Mouse (Mus musculus) adrenal gland, adult 8-10 months (tissue): ENCODE measurements at regions not wholly inside any gene's neighbourhood (a gene's known extent, or its start where the extent isn't known, plus 50 kb on each side); places are given as distances from the start of the nearest gene placed in this dataset.
A peak's percentile ranks its signal among the peaks of the same experiment; 100 is the strongest.

Source experiments
- DNase-seq: peaks from one replicate; pipeline ENCODE4 v3.0.0; 2022

- DNase-seq, result no peak
Measured at GRCm38 (mm10) chr6:88964071-88964470, 62.0 kb downstream of the Tpra1 start.

DNA sequence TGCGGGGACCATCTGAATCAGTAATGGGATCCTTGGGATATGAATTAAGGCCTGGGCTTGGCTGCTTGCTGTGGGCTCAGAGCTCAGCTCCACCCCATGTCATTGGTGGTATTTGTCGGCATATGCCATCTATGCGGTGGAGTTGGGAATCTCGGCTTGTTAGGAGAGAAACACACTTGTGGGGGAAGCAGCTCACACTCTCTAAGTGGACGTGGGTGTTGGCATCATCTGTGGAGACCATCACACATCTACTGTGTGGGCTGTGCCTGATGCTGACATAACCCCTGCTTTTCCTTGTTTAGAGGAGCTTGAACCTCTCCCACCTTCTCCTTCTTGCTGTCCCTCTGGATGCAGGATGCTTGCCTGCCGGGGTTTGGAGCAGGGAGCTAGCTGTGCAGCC is 62.9 kb downstream of the Tpra1 start:
- no peak for DNase-seq

DNA sequence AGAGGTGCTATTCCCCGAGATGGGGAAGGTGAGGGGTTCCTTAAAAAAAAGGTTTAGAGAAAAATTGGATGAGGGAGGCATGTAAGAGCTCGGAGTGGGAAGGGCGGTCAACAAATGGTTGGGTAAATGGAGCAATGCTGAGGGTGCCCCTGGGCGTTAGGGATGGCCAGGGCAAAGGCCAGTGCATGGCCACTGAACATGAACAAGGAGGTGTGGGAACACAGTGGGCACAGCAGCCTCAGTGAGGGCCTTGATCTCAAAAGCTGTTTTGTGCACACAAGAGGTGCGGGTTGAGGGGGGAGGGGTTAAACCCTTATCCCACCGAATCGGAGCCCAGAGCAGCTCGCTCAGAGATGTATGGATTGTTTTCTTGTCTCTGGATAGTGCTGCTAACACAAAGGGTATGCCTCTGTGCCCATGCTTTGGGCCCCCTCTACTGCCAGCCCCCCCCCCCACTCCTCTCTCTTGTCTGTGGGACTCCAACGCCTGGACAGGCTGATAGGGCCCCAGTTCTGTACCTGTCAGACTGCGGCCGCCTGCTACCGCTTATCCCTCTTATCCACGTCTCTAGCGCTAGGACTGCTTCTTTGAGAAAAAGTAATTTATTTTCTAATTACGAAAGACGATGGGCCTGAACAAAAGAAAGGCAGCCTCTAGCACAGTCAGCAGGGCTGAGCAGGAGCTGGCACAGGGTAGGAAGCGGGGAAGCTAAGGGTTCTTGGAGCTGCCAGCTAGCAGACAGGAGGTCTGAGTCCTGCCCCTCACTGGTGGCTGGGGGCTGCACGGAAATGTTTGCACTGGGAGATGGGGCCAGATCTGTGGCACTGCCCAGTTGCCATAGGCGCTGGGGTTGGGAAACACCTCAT is 63.5 kb downstream of the Tpra1 start:
- no peak for DNase-seq

DNA sequence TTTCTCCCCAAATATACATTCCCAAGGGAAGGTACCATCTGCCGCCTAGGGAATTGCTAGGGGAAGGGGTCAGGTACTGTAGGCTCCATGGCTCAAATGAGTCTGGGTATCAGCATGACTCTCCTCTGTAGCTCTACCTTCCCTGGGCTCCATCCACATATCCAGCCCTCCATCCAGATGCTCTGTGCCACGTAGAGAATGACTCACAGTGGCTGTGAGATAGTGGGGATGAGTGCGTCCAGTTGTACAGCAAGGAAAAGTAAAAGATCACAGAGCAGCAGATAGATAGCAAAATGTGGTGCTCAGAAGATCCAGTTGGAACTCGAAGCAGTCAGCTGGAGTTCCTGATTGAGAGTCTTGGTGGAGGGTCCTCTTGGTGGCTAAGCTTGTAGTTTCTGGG is 64.5 kb downstream of the Tpra1 start:
- no peak for DNase-seq

- DNase-seq, result no peak
Measured at GRCm38 (mm10) chr6:88968842-88969241, 66.8 kb downstream of the Tpra1 start.

GRCm38 (mm10) chr6:88971729-88972128 is 69.7 kb downstream of the Tpra1 start:
- peak; percentile 76 for DNase-seq

DNA sequence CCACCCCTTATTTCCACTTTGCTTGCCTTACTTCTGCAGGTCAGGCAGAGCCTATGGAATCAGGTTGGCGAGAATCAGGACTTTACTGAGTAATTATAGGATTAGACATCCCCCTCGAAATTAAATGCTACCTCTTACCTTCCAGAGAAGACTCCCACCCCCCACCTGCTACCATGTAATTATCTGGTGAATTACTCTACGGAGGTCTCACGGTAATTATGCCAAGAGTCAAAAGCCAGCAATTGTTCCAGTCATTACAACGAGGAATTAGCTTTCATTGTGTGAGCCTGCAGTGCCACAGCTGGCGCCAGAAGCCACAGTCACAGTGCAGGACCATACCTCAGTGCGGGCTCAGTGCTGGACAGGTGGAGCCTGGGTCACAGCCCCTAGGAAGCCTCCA is 72.4 kb downstream of the Tpra1 start:
- no peak for DNase-seq

DNA sequence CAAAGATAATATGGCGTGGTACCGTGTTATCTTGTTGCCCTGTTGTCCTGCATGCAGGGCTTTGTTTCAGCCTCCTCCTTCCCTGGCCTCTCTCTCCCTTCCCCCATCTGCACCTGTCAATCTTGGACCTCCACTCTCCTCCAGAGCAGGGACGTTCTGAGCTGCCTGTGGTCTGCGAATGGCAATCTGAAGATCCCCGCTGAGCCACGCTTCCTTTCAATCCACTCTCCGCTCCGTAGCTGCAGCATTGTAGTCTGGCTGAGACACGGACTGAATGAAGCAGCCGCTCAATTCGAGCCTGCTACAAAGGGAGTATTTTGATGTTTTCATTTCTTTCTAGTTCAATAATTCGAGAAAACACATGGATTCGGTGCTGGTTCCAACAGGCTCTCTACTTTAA is 74.5 kb downstream of the Tpra1 start:
- DNase-seq, result no peak

DNA sequence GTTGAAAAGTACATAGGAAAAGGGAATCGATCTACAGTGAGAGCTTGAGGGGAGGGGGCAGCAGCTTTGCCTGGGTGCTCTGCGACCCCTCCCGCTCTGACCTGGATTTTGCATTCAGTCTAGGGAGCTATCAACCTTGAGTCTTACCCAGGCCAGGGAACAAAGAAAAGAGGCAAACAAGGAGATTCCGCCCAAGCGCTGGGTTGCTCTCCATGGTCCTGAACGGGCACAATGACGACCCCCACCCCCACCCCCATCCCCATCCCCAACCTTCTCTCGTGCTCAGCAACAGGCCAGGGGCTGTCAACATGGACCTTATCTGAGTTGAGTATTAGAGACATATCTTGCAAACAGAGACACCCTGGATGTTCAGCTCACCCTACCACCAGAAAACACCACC is 74.9 kb downstream of the Tpra1 start:
- DNase-seq, result no peak

- no peak for DNase-seq
Measured at GRCm38 (mm10) chr6:88978970-88979369, 76.9 kb downstream of the Tpra1 start.

- peak; percentile 33 for DNase-seq
Measured at GRCm38 (mm10) chr6:88980112-88980511, 78.1 kb downstream of the Tpra1 start.

- no peak for DNase-seq
Measured at GRCm38 (mm10) chr6:88981544-88981943, 79.5 kb downstream of the Tpra1 start.

- no peak for DNase-seq
Measured at GRCm38 (mm10) chr6:88984170-88984569, 82.1 kb downstream of the Tpra1 start.

GRCm38 (mm10) chr6:88984863-88985262 is 82.8 kb downstream of the Tpra1 start:
- no peak for DNase-seq

DNA sequence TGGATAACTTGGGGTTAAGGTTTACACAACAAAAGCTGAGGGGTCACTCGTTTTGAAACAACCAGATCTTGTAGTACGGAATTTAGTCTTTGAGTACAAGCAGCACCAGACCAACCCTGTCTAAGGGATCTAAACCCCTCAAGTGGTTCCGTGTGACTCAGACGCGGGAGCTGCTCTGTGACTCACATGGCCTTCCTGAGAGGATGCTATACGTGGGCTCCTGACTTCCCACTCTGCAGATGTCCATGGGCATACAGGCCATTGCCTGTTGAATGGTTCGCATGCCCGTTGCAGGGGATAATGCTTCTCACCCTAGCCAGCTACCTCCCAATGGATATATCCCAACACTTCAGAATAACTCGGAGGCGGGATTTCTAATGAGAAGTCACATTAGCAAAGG is 86.5 kb downstream of the Tpra1 start:
- DNase-seq, result no peak

DNA sequence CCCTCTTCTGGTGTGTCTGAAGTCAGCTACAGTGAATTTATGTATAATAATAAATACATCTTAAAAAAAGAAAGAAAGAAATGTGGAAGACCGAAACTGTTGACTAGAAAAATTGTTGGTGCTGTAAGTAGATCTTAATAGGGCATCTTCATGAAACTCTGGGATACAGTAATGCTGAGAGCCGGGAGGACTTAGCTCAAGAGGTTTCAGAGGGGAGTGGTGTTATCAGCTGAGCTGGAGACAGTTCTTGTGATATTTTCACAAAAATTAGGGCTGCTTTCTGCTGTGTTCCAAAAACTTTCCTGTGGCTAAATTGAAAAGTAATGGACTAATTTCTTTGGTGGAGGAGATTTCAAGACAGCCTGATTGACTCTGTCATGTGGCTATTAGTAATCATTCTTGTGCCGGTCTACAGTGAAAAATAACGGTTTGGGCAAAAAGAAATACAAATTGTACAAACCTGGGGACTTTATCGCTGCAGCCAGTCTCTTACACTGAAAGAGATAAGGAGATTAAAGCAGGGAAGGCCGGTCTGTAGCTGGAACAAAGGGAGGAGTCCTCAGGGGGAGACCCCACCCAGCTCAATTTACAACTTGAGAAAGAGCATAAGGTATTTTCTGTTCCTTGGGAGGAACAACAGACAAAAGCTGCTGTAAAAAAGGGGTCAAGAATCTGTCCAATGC is 87.7 kb downstream of the Tpra1 start:
- no peak for DNase-seq

DNA sequence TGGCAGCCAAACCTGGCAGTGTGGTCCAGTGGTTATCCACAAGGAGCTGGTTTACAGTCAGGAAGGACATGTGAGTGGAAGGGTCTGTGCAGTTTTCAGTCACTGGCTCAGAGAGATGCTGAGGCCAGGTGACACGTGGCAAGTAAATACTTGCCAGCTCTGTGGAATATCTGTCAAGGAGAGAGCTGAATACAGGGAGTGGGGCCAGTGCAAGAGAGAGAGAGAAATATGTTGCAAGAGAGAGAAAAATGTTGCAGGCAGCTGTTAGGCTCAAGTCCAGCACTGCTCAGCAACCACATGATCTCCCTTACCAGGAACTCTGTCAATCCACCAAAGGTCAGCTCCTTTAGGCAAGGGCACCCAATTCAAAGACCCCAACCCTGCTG is 88.2 kb downstream of the Tpra1 start:
- DNase-seq, result no peak

- no peak for DNase-seq
Measured at GRCm38 (mm10) chr6:88995077-88995476, 93.0 kb downstream of the Tpra1 start.

- no peak for DNase-seq
Measured at GRCm38 (mm10) chr6:88998927-88999722, 97.1 kb downstream of the Tpra1 start.

DNA sequence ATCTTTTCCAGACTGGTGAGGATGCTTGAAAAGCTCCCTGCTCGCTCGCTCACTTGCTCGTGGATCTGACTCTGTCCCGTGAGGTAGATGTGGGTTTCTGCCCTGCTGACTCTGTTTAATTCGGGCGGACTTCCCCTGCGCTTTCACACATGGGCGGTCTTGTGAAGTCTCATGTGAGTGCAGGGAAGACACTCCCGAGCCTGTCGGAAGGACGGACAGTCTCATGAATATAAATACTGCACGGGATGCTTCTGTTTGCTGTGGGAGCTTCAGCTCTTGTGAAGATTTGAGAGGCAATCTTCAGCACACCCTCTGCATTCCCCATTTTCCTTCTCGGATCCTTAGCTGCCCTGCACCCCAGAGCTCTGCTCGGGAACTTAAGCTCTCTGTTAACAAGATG is 98.3 kb downstream of the Tpra1 start:
- no peak for DNase-seq

DNA sequence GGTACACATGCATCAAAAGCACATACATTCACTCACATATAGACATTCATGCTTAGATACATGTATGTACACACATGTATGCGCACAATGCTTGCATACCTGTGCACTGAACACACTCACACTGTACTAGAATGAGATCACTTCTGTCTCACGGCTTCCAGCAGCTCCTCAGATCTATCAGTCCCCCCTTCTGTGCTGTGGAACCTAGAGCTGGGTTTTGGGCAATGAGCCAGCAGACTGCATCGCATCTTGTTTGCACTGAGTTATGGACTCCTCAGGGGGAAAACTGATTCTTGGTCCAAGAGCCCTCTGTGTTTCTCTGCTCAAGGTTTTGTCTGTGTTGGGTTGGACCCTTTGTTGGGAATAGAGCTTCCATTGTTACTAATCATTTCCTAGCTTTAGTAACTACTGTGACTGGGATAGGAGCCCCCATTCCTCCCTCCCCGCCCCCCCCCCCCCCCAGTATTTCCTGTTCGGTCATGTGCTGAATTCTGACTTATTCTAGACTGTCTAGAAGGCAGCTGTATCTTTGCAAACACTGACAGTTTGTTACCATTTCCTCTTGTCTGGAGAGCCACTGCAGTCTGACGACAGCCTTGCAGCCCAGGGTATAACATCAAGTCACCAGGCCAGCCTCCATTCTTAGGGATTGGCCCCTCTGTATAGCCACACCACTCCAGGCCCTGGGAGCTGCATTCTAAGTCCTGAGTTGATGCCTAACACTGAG is 101.3 kb downstream of the Tpra1 start:
- DNase-seq, result no peak

GRCm38 (mm10) chr6:89005094-89005493 is 103.0 kb downstream of the Tpra1 start:
- no peak for DNase-seq

GRCm38 (mm10) chr6:89006997-89007396 is 104.9 kb downstream of the Tpra1 start:
- no peak for DNase-seq
